Mouse (Mus musculus) embryonic facial prominence, embryonic 11.5 days (tissue): ENCODE measurements around the gene Lmna. TPM values are rescaled to one million over a fixed set of nuclear protein-coding genes. Genes with fewer than 3 reads are reported as not detected.
A peak's percentile ranks its signal among the peaks of the same experiment; 100 is the strongest.

Experiments used
- ATAC-seq: fragments of 200-750 bp; cut with Nextera tagmentation; replicated peaks from 2 replicates; pipeline ENCODE4 v1.8.0; 2017; ENCODE audit warnings: low read depth; ENCODE audit not compliant: insufficient number of reproducible peaks, low FRiP score, low TSS enrichment
- DNase-seq: peaks from one replicate; pipeline ENCODE4 v3.0.0-alpha.2; 2015; ENCODE audit warnings: low spot score
- H3K27ac ChIP-seq: fragments of 300-500 bp; sonication (generic); replicated peaks from 2 replicates; pipeline ENCODE4 v1.5.1; 2014; ENCODE audit warnings: mild to moderate bottlenecking, low read depth, low read length, control low read depth
- H3K27me3 ChIP-seq: fragments of 300-500 bp; sonication (generic); 2 replicates; pipeline ENCODE4 v1.6.1; 2014; ENCODE audit warnings: mild to moderate bottlenecking, low read length, moderate library complexity, mixed read lengths; ENCODE audit not compliant: control insufficient read depth, insufficient read depth
- H3K36me3 ChIP-seq: fragments of 300-500 bp; sonication (generic); replicated peaks from 2 replicates; pipeline ENCODE4 v1.6.1; 2014; ENCODE audit warnings: low read depth, mild to moderate bottlenecking, low read length, moderate library complexity, mixed read lengths; ENCODE audit not compliant: control insufficient read depth, insufficient read depth
- H3K4me1 ChIP-seq: fragments of 300-500 bp; sonication (generic); 2 replicates; pipeline ENCODE4 v1.6.1; 2014; ENCODE audit warnings: low read length, mixed read lengths; ENCODE audit not compliant: control insufficient read depth, insufficient read depth
- H3K4me2 ChIP-seq: fragments of 300-500 bp; sonication (generic); 2 replicates; pipeline ENCODE4 v1.6.1; 2014; ENCODE audit warnings: low read depth, mild to moderate bottlenecking, control low read depth, low read length, moderate library complexity
- H3K4me3 ChIP-seq: fragments of 300-500 bp; sonication (generic); 2 replicates; pipeline ENCODE4 v1.5.1; 2014; ENCODE audit warnings: low read depth, low read length, control low read depth
- H3K9ac ChIP-seq: fragments of 300-500 bp; sonication (generic); replicated peaks from 2 replicates; pipeline ENCODE4 v1.6.1; 2014; ENCODE audit warnings: mild to moderate bottlenecking, control low read depth, low read length
- H3K9me3 ChIP-seq: fragments of 300-500 bp; sonication (generic); replicated peaks from 2 replicates; pipeline ENCODE4 v1.6.1; 2016; ENCODE audit warnings: mild to moderate bottlenecking, low read length, inconsistent platforms, mixed read lengths; ENCODE audit not compliant: control insufficient read depth
- WGBS: fragments of 180-500 bp; shearing (Covaris S2); extraction: QIAGEN DNeasy Blood & Tissue Kit; methylation state at CpG from one replicate; pipeline ENCODE4 v1.1.7; 2014; 5-methylcytosine and 5-hydroxymethylcytosine counted together
- polyA plus RNA-seq: library from polyadenylated mRNA; unstranded; fragments of >200 nt; fragmentation: Nextera tagmentation; extraction: Ambion mirVana; gene quantifications from 2 replicates; pipeline ENCODE4 v1.2.1, GENCODE M21; 2014

Gene Lmna
- polyA plus RNA-seq, 1 experiment from 2014 or later: 28.7 TPM

GRCm38 (mm10) chr3:88454762-88455587, 54.8 kb downstream of the Lmna start:
- no peak for ATAC-seq
- H3K27me3 ChIP-seq: no peaks in the 10 kb centered on the region; the same call in 1 of the 2 replicates
- no peak overlapping the region for H3K4me3 ChIP-seq
- H3K36me3 ChIP-seq: no peaks in the 10 kb centered on the region
- H3K4me1 ChIP-seq: peaks cover 5% of the 10 kb centered on the region
- H3K9me3 ChIP-seq: no peaks in the 10 kb centered on the region
- 57% methylated on average over 9 of the region's 9 CpGs for WGBS
- no peak overlapping the region for H3K9ac ChIP-seq
- no peak for DNase-seq
- no peak overlapping the region for H3K4me2 ChIP-seq
- H3K27ac ChIP-seq: no peak overlapping the region

GRCm38 (mm10) chr3:88453986-88454385, 55.8 kb downstream of the Lmna start:
- no peak overlapping the region for H3K9ac ChIP-seq
- no peak overlapping the region for H3K4me3 ChIP-seq
- 73% methylated on average over 8 of the region's 8 CpGs for WGBS
- no peak overlapping the region for H3K4me2 ChIP-seq
- H3K27ac ChIP-seq: no peak overlapping the region
- H3K36me3 ChIP-seq: no peaks in the 10 kb centered on the region
- no peak for DNase-seq
- no peaks in the 10 kb centered on the region; the same call in 1 of the 2 replicates for H3K27me3 ChIP-seq
- ATAC-seq: no peak
- H3K9me3 ChIP-seq: no peaks in the 10 kb centered on the region
- peaks cover 5% of the 10 kb centered on the region for H3K4me1 ChIP-seq

GRCm38 (mm10) chr3:88453369-88453768, 56.4 kb downstream of the Lmna start:
- H3K4me2 ChIP-seq: no peak overlapping the region
- H3K4me1 ChIP-seq: no peaks in the 10 kb centered on the region
- no peak for DNase-seq
- H3K27ac ChIP-seq: no peak overlapping the region
- no peak overlapping the region for H3K9ac ChIP-seq
- H3K4me3 ChIP-seq: no peak overlapping the region
- H3K36me3 ChIP-seq: no peaks in the 10 kb centered on the region
- no peaks in the 10 kb centered on the region for H3K9me3 ChIP-seq
- H3K27me3 ChIP-seq: no peaks in the 10 kb centered on the region; the same call in 1 of the 2 replicates
- 44% methylated on average over 8 of the region's 8 CpGs for WGBS
- no peak for ATAC-seq

- Histone ChIP-seq H3K36me3 (no peaks in the 10 kb centered on the region), H3K27me3 (no peaks in the 10 kb centered on the region; the same call in 1 of the 2 replicates), H3K4me3 (no peak overlapping the region), H3K9me3 (no peaks in the 10 kb centered on the region), H3K27ac (no peak overlapping the region), H3K4me2 (no peak overlapping the region), H3K4me1 (no peaks in the 10 kb centered on the region), H3K9ac (no peak overlapping the region)
- DNase-seq: no peak
- 76% methylated on average over 6 of the region's 6 CpGs for WGBS
- no peak for ATAC-seq
Measured at GRCm38 (mm10) chr3:88452716-88453115, 57.0 kb downstream of the Lmna start.

GRCm38 (mm10) chr3:88452246-88452645, 57.5 kb downstream of the Lmna start:
- Histone ChIP-seq H3K9me3 (no peaks in the 10 kb centered on the region), H3K36me3 (no peaks in the 10 kb centered on the region), H3K27me3 (no peaks in the 10 kb centered on the region; the same call in 1 of the 2 replicates), H3K4me1 (no peaks in the 10 kb centered on the region), H3K9ac (no peak overlapping the region), H3K4me2 (no peak overlapping the region), H3K4me3 (no peak overlapping the region), H3K27ac (no peak overlapping the region)
- ATAC-seq: no peak
- WGBS: 78% methylated on average over 5 of the region's 5 CpGs
- no peak for DNase-seq

- 77% methylated on average over 12 of the region's 12 CpGs for WGBS
- Histone ChIP-seq H3K9me3 (no peaks in the 10 kb centered on the region), H3K36me3 (no peaks in the 10 kb centered on the region), H3K4me1 (no peaks in the 10 kb centered on the region), H3K27ac (no peak overlapping the region), H3K4me3 (no peak overlapping the region), H3K9ac (no peak overlapping the region), H3K4me2 (no peak overlapping the region), H3K27me3 (no peaks in the 10 kb centered on the region; the same call in 1 of the 2 replicates)
- DNase-seq (no peak), ATAC-seq (no peak)
Measured at GRCm38 (mm10) chr3:88450379-88451131, 59.2 kb downstream of the Lmna start.

- Histone ChIP-seq H3K9ac (peak overlapping the region; percentile 57), H3K4me1 (no peaks in the 10 kb centered on the region), H3K4me3 (peak overlapping the region; percentile 11; the same call in 1 of the 2 replicates), H3K27me3 (no peaks in the 10 kb centered on the region; the same call in 1 of the 2 replicates), H3K9me3 (no peaks in the 10 kb centered on the region), H3K4me2 (peak overlapping the region; percentile 39), H3K36me3 (no peaks in the 10 kb centered on the region), H3K27ac (no peak overlapping the region; the same call in 1 of the 2 replicates)
- ATAC-seq (peak; percentile 66), DNase-seq (peak; percentile 78)
- whole genome bisulfite sequencing: 4% methylated on average over 21 of the region's 21 CpGs
Measured at GRCm38 (mm10) chr3:88449395-88450023, 60.2 kb downstream of the Lmna start.
